Mouse (Mus musculus) ES-Bruce4 (cell line): Measurements from ENCODE around the gene Olfr805.

Experiments
- CTCF ChIP-seq: IDR thresholded peaks from one replicate; pipeline ENCODE4 v1.8.1; 2011; ENCODE audit warnings: low read depth, low read length
- EP300 ChIP-seq: IDR thresholded peaks from 2 replicates; pipeline ENCODE4 v1.6.1; 2011; ENCODE audit warnings: low read depth, low read length; ENCODE audit not compliant: insufficient read depth
- POLR2A ChIP-seq: IDR thresholded peaks from one replicate; pipeline ENCODE4 v1.8.1; 2011; ENCODE audit warnings: low read length; ENCODE audit not compliant: insufficient read depth

- TF ChIP-seq CTCF: no peak
- TF ChIP-seq POLR2A: no peak
- TF ChIP-seq EP300: no peak
Measured at GRCm38 (mm10) chr10:129702910-129703309, 26.3 kb downstream of the Olfr805 start, which contains the start of gene Olfr804.
